Mouse (Mus musculus) cortical plate, adult 2 months (tissue): ENCODE data around the gene Zbp1.

ENCODE experiments used
- CTCF ChIP-seq: fragments of 200-500 bp; IDR thresholded peaks from 2 replicates; pipeline ENCODE4 v1.5.1; 2011; ENCODE audit warnings: mild to moderate bottlenecking, control low read depth, low read length; ENCODE audit not compliant: insufficient read depth; ENCODE audit errors: extremely low read depth
- POLR2A ChIP-seq: fragments of 200-500 bp; IDR thresholded peaks from 2 replicates; pipeline ENCODE4 v1.6.1; 2011; ENCODE audit warnings: mild to moderate bottlenecking, low read length, control low read depth; ENCODE audit not compliant: insufficient read depth; ENCODE audit errors: extremely low read depth

- TF ChIP-seq POLR2A = no peak
- no peak for TF ChIP-seq CTCF
Measured at GRCm38 (mm10) chr2:173247197-173247596, 28.5 kb upstream of the Zbp1 start.
